Mouse (Mus musculus) bone marrow macrophage, adult 2 months (primary cell): ENCODE results near the gene Rnf6.
A peak's percentile ranks its signal among the peaks of the same experiment; 100 is the strongest.
"Not testable (repeated sequence)": the region's sequence is repeated elsewhere in the genome, so short reads cannot be mapped to it uniquely, and the experiment has no call there.

Experiments used
- CTCF ChIP-seq: IDR thresholded peaks from 2 replicates; pipeline ENCODE4 v1.5.1; 2012; ENCODE audit warnings: low read depth, mild to moderate bottlenecking, low read length, moderate library complexity
- POLR2A ChIP-seq: IDR thresholded peaks from 2 replicates; pipeline ENCODE4 v1.6.1; 2012; ENCODE audit warnings: mild to moderate bottlenecking, low read depth, low read length, borderline replicate concordance

GRCm38 (mm10) chr5:146187441-146187840 lies 33.9 kb downstream of the Rnf6 start:
- TF ChIP-seq CTCF = peak; percentile 14; the same call in 1 of the 2 replicates
- TF ChIP-seq POLR2A = not testable (repeated sequence)
